9 mouse cellular contexts compared by ENCODE assay signal in the genomic region with DNA sequence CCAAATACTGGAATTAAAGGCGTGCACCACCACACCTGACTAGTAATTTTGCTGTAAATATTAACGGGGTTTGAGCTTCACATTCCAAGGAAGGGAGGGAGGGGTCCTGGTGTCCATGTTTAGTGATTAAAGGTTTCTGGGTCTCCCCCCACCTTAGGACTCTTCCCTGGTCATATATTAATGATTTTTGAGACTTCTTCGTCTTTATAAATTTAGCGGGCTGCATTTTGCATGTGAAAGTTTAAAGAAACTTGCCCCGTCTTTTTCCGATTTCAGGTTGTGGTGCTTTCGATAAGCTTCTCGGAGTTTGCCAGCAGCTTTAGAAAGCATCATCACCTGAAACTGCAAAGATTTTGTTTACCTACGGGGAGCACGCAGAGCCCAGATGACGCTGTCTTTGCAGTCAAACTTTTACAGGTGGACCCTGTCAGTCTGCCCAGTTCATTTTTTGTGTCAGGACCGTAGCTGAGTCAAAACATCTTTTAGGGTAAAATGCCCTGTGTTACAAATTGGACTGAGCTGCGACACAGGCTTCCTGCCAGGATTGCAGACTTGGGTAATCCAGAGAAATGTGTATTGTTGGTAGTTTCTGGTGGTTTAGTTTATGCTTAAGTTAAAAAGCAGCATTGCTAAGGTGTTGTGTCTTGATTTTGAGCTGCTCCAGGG. TPM values are rescaled to one million over a fixed set of nuclear protein-coding genes. Genes with fewer than 3 reads are reported as not detected.
DNase-seq lines count a peak whose midpoint lies in the region; ATAC-seq and TF ChIP-seq lines count a peak whose summit lies in the region.
"Had no signal": no experiment of that assay in that cellular context is flagged by ENCODE, and none has a peak within 500 bp of the region (broad histone marks: within the 10 kb centered on the region; RNA-seq: fewer than 3 reads in every experiment).

No protein-coding gene starts in this region.

- no peak for TF ChIP-seq CTCF in forebrain, postnatal 0 days (IDR thresholded peaks at IDR 0.05; ENCODE audit: low read depth)

- 79% methylated on average over 13 of the region's 13 CpGs for WGBS in heart, embryonic 14.5 days
- WGBS in forebrain, postnatal 0 days = 49% methylated on average over 13 of the region's 13 CpGs
- WGBS in limb, embryonic 13.5 days = 79% methylated on average over 13 of the region's 13 CpGs
- 41% methylated on average over 13 of the region's 13 CpGs for WGBS in stomach, embryonic 16.5 days

- H3K4me1 ChIP-seq in heart, embryonic 14.5 days (ENCODE audit: control insufficient read depth in 2 of 2, insufficient read depth in 2 of 2, low read length in 2 of 2) = peaks cover 9 to 42% of the 10 kb centered on the region in 2 experiments
- peaks cover 37% of the 10 kb centered on the region for H3K4me1 ChIP-seq in forebrain, postnatal 0 days (ENCODE audit: insufficient read depth)
- peaks cover 54% of the 10 kb centered on the region for H3K4me1 ChIP-seq in limb, embryonic 13.5 days
- H3K4me1 ChIP-seq in stomach, embryonic 16.5 days (ENCODE audit: control insufficient read depth, insufficient read depth, low read length) = peaks cover 33% of the 10 kb centered on the region

- H3K9me3 ChIP-seq in heart, embryonic 14.5 days (ENCODE audit: control insufficient read depth, low read length) = no peaks in the 10 kb centered on the region
- no peaks in the 10 kb centered on the region for H3K9me3 ChIP-seq in forebrain, postnatal 0 days (ENCODE audit: low read length)
- no peaks in the 10 kb centered on the region for H3K9me3 ChIP-seq in limb, embryonic 13.5 days
- H3K9me3 ChIP-seq in stomach, embryonic 16.5 days (replicated peaks; ENCODE audit: control insufficient read depth, low read length) = no peaks in the 10 kb centered on the region
- H3K9me3 ChIP-seq: liver, embryonic 15.5 days had no signal

- no peak for ATAC-seq in heart, embryonic 14.5 days (ENCODE audit: insufficient number of reproducible peaks, insufficient read depth, low FRiP score, low read depth)
- no peak for ATAC-seq in forebrain, postnatal 0 days
- ATAC-seq in limb, embryonic 13.5 days (ENCODE audit: low FRiP score, low read depth) = no peak
- ATAC-seq in stomach, embryonic 16.5 days (ENCODE audit: insufficient read depth, low FRiP score) = no peak

- no peak for DNase-seq in heart, adult 8-10 months (ENCODE audit: low spot score)
- peak; percentile 72 for DNase-seq in adrenal gland, postnatal 10 days
- DNase-seq in forebrain, postnatal 0 days = no peak
- no peak for DNase-seq in urinary bladder, postnatal 10 days (ENCODE audit: low spot score)
- DNase-seq in layer of hippocampus, adult 9-11 months = no peak

- peak overlapping the region; percentile 55 for H3K9ac ChIP-seq in heart, embryonic 14.5 days (ENCODE audit: low read length)
- H3K9ac ChIP-seq in forebrain, postnatal 0 days = peak overlapping the region; percentile 35
- peak overlapping the region; percentile 31 for H3K9ac ChIP-seq in limb, embryonic 13.5 days
- H3K9ac ChIP-seq in stomach, embryonic 16.5 days (ENCODE audit: low read length) = peak overlapping the region; percentile 47; the same call in 1 of the 2 replicates
- H3K9ac ChIP-seq: liver, embryonic 15.5 days had no signal

- peaks cover 55% of the 10 kb centered on the region for H3K36me3 ChIP-seq in heart, embryonic 14.5 days (ENCODE audit: control insufficient read depth, insufficient read depth, low read length)
- H3K36me3 ChIP-seq in forebrain, postnatal 0 days (ENCODE audit: insufficient read depth) = no peaks in the 10 kb centered on the region; the same call in 1 of the 2 replicates
- H3K36me3 ChIP-seq in limb, embryonic 13.5 days = peaks cover 49% of the 10 kb centered on the region
- peaks cover 16% of the 10 kb centered on the region for H3K36me3 ChIP-seq in stomach, embryonic 16.5 days (ENCODE audit: control insufficient read depth, insufficient read depth, low read length)

- H3K4me3 ChIP-seq in heart, embryonic 14.5 days (ENCODE audit: control insufficient read depth in 1 of 2, insufficient read depth in 1 of 2, low read depth in 1 of 2, low read length in 2 of 2) = peak overlapping the region; percentile 22 to 95; a peak in 3 of 4 replicates
- H3K4me3 ChIP-seq in forebrain, postnatal 0 days (ENCODE audit: low read depth, low read length) = peak overlapping the region; percentile 53
- peak overlapping the region; percentile 55 for H3K4me3 ChIP-seq in limb, embryonic 13.5 days
- H3K4me3 ChIP-seq in stomach, embryonic 16.5 days (replicated peaks; ENCODE audit: low read length) = peak overlapping the region; percentile 44
- H3K4me3 ChIP-seq: liver, embryonic 15.5 days had no signal

- peak overlapping the region; percentile 22 to 28; a peak in 1 of 4 replicates for H3K27ac ChIP-seq in heart, embryonic 14.5 days (replicated peaks in 1 of 2; ENCODE audit: control insufficient read depth in 1 of 2, insufficient read depth in 1 of 2, low read depth in 2 of 2, low read length in 2 of 2)
- no peak overlapping the region for H3K27ac ChIP-seq in forebrain, postnatal 0 days (ENCODE audit: low read depth, low read length)
- H3K27ac ChIP-seq in limb, embryonic 13.5 days = no peak overlapping the region
- peak overlapping the region; percentile 2 for H3K27ac ChIP-seq in stomach, embryonic 16.5 days (ENCODE audit: low read length)
- H3K27ac ChIP-seq: liver, embryonic 15.5 days had no signal

- no peaks in the 10 kb centered on the region for H3K27me3 ChIP-seq in heart, embryonic 14.5 days (ENCODE audit: control insufficient read depth, insufficient read depth, low read length)
- no peaks in the 10 kb centered on the region for H3K27me3 ChIP-seq in forebrain, postnatal 0 days (ENCODE audit: insufficient read depth, low read length)
- no peaks in the 10 kb centered on the region for H3K27me3 ChIP-seq in limb, embryonic 13.5 days
- no peaks in the 10 kb centered on the region for H3K27me3 ChIP-seq in stomach, embryonic 16.5 days (ENCODE audit: control insufficient read depth, insufficient read depth, low read length)
- H3K27me3 ChIP-seq: liver, embryonic 15.5 days had no signal

- H3K4me2 ChIP-seq in heart, embryonic 14.5 days (ENCODE audit: low read length) = peak overlapping the region; percentile 92
- peak overlapping the region; percentile 78 for H3K4me2 ChIP-seq in forebrain, postnatal 0 days (ENCODE audit: low read depth)
- peak overlapping the region; percentile 91 for H3K4me2 ChIP-seq in limb, embryonic 13.5 days (replicated peaks)
- peak overlapping the region; percentile 71 for H3K4me2 ChIP-seq in stomach, embryonic 16.5 days (ENCODE audit: low read depth, low read length)
- H3K4me2 ChIP-seq: liver, embryonic 15.5 days had no signal

RNA-seq across cellular contexts. Expression of a gene that starts 5.3 kb away (rescaled TPM):
- 77.0 and 88.1 TPM in 2 replicates for polyA plus RNA-seq in heart, embryonic 14.5 days (2014; fragmentation: Nextera tagmentation; extraction: Ambion mirVana)
- 10 to 100 TPM; 28.5 to 34.7 (median 33.2) TPM for total RNA-seq in heart, adult 8-10 months (2022)
- total RNA-seq in adrenal gland, postnatal 10 days (2021) = 100 to 1,000 TPM; 107 to 168 TPM
- 22.2 and 28.1 TPM in 2 replicates for total RNA-seq in forebrain, postnatal 0 days (2014; rRNA removed)
- 23.5 and 28.7 TPM in 2 replicates for polyA plus RNA-seq in forebrain, postnatal 0 days (2015; fragmentation: Nextera tagmentation; extraction: Ambion mirVana)
- 58.8 and 61.1 TPM in 2 replicates for polyA plus RNA-seq in limb, embryonic 13.5 days (2015; fragmentation: Nextera tagmentation; extraction: Ambion mirVana)
- 48.8 and 55.8 TPM in 2 replicates for polyA plus RNA-seq in stomach, embryonic 16.5 days (2015; fragmentation: Nextera tagmentation; extraction: Ambion mirVana)

Comparison
In these comparisons a context has a peak if more than half of its experiments do, and no peak if none do; other contexts are left out.
1. H3K27ac ChIP-seq: peak in heart, embryonic 14.5 days (2 of 2) and stomach, embryonic 16.5 days (single experiment); none in forebrain, postnatal 0 days (single experiment) and limb, embryonic 13.5 days (single experiment).
2. Peak in every context shown above with its lines, with median percentiles within 50 percentile points of each other: H3K4me2 ChIP-seq, H3K4me3 ChIP-seq and H3K9ac ChIP-seq.